Mouse (Mus musculus) thymus, postnatal 25 days (tissue): ENCODE measurements around the gene Mrpl24.
"Not testable (repeated sequence)": the region's sequence is repeated elsewhere in the genome, so short reads cannot be mapped to it uniquely, and the experiment has no call there.

Experiments
- DNase-seq: peaks from one replicate; pipeline ENCODE4 v3.0.0; 2022

Gene Mrpl24

GRCm38 (mm10) chr3:87919336-87920108 lies at the start of gene Mrpl24:
TSS of gene Mrpl24 (plus strand) at chr3:87919506.
- peak; percentile 68 for DNase-seq

DNA sequence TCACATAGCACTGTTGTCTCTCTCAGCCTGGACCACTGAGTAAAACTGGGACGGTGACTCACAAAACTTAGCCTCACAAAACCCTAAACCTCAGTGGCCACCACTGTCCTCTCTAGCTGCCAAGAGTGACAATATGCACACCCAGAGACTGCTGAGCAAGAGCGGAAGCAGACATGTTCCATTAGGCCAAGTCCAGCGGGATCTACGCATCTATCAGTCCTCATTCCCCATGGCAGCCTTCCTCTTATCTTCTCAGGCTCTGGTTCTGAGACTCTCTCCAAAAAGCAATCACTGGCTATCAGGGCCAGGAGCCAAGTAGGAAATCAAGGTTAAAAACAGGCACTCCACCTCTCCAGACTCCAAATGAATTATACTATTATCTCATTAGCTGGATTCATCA lies 41.6 kb upstream of the Mrpl24 start:
- DNase-seq = no peak

DNA sequence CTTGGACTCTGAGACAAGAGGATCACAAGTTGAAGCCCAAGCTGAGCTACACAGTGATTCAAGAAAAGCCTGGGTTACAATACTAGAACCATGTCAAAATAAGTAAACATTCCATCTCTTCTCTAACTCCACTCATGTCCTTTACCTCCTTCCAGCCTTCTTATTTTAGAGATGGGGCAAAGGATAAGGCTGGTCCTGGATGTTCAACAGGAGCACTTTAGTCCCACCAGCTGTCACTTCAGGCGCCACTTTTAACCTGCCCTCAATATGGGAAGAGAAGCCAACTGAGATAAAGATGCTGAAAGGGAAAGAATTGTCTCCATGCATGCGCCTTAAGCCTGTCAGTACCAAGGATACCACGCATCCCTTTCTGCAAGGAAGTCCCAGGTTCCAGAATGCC lies 35.0 kb upstream of the Mrpl24 start:
- DNase-seq = no peak

- DNase-seq = no peak
Measured at GRCm38 (mm10) chr3:87884708-87885251, 34.5 kb upstream of the Mrpl24 start.

DNA sequence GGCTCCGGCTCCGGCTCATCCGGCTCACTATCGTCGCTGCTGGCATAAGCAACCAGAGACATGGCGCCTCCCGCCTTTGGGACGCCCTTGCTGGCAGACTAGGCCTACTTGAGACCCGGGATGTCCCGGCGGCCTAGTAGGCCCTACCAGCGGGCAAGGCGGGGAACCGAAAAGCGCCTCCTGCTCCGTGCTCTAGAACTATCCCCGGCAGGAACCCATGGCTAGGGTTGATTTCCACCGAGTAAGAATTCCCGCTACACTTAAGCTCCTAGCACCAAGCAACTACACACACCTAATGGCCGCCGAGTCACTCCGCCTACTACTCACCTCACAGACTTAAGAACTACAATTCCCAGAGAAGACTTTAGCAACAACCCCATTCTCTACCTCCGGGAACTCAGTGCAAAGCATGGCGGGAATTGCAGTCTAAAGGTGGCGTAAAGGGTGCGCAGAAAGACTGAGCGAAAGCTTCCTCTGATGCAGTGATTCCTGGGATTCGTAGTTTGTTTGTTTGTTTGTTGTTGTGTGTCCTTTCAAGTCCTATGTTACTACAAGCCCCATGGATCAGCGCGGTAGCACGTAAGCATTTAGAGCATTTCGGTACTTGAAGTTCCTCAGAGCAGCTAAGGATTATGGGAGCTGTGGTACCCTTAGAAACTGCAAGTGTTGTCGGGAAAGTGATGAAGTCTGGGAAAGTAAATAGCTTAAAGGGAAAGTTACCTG lies 33.9 kb upstream of the Mrpl24 start, which contains the start of gene Prcc:
Gene Prcc, minus strand, starts transcription at position 328 of the 723 bp plus-strand sequence.
- DNase-seq = peak; percentile 89

DNA sequence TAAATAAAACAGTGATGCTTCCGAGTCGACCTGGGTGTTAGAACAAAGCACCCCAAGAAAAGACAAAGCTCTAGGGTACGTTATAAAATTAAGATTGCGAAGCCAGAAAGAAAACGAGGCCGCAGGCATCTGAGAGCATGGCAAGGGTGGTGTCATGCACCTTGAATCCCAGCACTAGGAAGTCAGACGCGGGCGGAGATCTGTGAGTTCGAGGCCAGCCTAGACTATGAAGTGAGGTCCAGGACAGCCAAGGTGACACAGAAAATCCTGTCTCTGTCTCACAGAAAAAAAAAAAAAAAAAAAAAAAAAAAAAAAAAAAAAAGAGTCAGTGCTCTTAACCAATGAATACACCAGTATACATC lies 33.3 kb upstream of the Mrpl24 start:
- no peak for DNase-seq

DNA sequence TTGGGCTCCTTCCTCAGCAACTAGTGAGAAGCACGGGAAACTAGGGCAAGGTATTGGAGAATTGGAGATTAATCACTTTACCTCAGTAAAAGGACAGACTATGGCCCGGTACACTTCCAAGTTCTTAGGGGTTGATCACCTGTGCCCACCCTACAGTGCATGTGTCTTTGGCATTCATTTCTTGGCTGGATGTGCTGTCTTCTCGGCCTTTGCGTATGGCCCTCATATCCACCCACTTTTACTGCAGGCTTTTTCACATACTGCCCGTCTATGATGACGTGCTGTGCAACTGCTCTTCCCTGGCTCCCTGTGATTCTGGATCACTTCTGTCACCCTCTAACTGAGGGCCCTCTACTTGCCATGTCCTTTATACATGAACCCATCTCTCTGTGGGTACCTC lies 32.9 kb upstream of the Mrpl24 start:
- no peak for DNase-seq

- not testable (repeated sequence) for DNase-seq
Measured at GRCm38 (mm10) chr3:87887400-87887799, 31.9 kb upstream of the Mrpl24 start.

- DNase-seq = no peak
Measured at GRCm38 (mm10) chr3:87891481-87891880, 27.8 kb upstream of the Mrpl24 start.

GRCm38 (mm10) chr3:87893367-87893905 lies 25.9 kb upstream of the Mrpl24 start:
- no peak for DNase-seq

DNA sequence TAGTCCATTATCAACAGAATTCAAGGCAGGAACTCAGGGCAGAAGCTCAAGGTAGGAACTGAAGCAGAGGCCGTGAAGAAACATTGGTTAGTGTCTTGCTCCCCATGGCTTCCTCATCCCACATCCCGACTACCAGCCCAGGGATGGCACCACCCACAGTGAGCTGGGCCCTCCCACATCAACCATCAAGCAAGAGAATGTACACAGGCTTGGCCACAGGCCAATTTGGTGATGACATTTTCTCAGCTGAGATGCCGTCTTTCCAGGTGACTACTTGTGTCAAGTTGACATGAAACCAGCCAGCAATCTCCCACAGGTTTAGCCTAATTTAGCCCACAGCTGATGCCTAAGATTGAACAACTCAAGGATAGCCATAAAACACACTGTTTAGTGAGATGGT lies 20.0 kb upstream of the Mrpl24 start:
- no peak for DNase-seq

DNA sequence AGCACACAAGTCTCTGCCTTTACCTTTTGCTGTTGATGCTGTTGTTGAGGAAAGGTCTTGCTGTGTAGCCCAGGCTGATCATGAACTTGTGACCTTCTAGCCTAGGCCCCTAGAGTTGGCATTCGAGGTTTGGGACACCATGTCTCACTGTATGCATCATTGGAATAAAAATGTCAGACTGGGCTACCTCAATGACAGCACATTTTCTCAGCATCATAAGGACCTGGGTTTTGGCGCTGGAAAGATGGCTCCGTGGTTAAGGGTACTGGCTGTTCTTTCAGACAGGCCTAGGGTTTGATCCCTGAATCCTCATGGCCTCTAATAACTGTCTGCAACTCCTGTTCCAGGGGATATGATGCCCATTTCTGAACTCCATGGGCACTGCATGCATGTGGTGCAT lies 19.5 kb upstream of the Mrpl24 start:
- no peak for DNase-seq

- no peak for DNase-seq
Measured at GRCm38 (mm10) chr3:87901036-87901624, 18.2 kb upstream of the Mrpl24 start.

GRCm38 (mm10) chr3:87901959-87902358 lies 17.3 kb upstream of the Mrpl24 start:
- not testable (repeated sequence) for DNase-seq

DNA sequence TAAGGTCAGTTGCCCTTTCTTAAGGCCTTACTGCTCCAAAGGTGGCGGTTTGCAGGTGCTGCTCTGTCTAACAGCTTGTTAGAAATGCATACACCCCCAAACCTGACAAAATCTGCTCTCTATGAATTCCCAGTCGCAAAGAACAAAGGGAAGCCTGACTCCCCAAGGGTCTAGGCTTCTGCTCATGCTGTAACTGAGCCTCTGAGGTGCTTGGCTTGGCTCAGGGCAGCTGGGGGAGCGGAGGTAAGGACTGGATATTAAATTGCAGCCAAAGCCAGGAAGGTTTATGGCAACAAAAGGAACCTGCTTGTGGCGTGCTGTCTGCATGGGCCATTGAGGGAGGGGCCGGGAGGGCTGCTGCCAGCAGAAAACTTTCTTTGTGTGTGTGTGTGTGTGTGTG lies 15.5 kb upstream of the Mrpl24 start:
- DNase-seq = no peak

DNA sequence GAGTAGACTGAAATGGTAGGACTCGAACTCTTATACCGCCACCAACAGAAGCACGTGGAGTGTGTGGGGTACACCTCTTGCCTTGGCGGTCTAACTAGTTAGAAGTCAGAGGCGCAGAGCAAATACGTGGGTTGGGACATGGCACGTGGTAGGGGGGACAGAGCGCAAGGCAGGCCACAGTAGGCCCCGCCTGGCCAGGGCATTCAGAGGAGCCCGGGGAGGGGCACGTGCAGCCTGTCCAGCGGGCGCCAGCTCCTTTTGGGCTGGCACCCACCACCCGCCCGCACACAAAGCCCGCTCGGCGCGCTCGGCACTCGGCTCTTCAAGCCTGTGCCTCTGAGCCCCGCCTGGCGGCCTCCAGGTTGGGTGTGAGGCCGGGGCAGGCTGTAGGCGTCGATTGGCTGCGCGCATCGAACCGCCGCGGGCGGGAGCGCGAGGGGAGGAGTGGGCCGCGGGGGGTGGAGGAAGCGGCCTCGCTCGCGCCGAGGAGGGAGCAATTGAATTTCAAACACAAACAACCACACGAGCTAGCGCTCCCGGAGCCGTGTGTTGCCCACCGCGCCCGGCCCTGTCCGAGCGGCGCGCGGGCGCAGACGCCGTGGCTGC lies 13.3 kb upstream of the Mrpl24 start, which contains the start of gene Hdgf:
Gene Hdgf, plus strand, starts transcription at position 442 of the 606 bp plus-strand sequence.
- DNase-seq = peak; percentile 95

GRCm38 (mm10) chr3:87906601-87906980 lies 12.7 kb upstream of the Mrpl24 start:
- no peak for DNase-seq

DNA sequence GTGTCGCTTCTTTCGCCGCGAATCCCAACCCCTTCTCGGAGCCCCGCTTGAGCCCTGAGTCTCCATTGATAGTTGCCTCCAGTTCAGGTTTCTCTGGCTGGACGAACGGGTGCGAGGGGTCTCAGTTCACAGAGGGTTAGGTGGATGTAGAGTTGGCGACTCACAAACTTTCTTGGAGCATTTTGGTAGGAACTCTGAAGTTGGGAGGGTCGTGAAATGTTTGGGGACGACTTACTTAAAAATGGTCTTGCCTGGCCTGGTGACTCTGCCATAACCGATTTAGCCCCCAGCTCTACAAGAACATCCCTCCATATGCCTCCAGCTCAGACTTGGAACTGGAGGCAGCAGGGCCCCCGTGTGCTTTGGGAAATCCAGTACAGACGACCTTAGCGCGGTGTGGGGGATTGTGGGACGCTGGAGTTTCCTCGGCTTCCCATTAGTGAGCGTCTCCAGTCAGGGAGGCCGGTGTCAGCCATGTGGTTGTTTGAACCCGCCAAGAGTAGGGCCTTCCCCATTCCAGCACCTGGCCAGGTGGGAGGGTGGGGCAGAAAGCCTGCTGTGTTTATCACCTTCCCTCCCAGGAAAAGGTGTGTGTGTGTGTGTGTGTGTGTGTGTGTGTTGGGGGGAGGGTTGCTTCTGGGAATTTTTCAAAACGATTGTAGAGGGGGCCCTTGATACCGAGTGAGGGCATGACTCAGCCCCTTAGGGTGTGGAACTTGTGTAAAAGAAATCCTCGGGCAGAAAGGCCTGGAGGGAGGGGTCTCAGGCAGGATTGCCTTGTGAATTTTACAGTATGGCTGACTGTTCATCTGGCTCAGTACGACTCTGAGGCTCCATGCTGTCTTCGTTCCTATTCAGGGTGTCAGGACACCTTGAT lies 12.1 kb upstream of the Mrpl24 start:
- peak; percentile 35 for DNase-seq

DNA sequence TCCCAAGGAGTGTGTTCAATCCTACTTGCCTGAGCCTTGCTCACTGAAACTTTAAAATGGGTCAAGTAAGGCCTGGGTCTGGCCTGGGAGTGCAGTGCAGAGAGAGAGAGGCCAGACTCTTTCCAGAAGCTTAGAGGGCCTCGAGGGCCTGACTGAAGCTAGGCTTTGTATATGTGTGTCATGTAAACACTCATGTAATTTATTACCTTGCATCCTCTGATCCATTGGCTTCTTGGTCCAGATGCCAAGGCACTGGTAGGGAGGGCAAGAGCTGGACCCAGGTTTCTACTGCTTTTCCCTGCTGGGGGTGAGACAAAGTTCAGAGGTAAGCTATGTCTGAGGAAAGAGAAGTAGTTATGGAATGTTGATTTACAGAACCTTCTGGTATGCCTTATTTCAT lies 11.4 kb upstream of the Mrpl24 start:
- no peak for DNase-seq

GRCm38 (mm10) chr3:87909381-87909780 lies 9.9 kb upstream of the Mrpl24 start:
- no peak for DNase-seq

- DNase-seq = no peak
Measured at GRCm38 (mm10) chr3:87909874-87910273, 9.4 kb upstream of the Mrpl24 start.
